Comparison of ENCODE assay signal across 29 mouse cellular contexts in the genomic region with DNA sequence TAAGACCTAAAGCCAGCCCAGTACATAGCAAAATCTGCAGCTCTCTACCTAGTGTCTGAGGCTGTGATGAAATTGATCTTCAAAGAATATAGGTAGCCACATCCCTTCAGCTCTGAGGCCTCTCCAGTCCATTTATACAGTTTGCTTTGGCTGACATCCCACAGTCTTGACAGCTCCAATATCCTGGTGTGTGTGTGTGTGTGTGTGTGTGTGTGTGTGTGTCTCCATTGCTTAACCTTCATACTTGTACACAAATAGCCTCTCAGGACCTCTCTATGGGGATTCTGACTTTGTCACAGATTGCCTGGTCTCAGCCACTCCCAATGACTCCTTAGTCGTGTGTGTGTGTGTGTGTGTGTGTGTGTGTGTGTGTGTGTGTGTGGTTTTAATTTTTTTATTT. TPM values are rescaled to one million over a fixed set of nuclear protein-coding genes. Genes with fewer than 3 reads are reported as not detected.
DNase-seq lines count a peak whose midpoint lies in the region; ATAC-seq and TF ChIP-seq lines count a peak whose summit lies in the region.
"Had no signal": no experiment of that assay in that cellular context is flagged by ENCODE, and none has a peak within 500 bp of the region (broad histone marks: within the 10 kb centered on the region; RNA-seq: fewer than 3 reads in every experiment).

No protein-coding gene starts in this region.

- no peaks in the 10 kb centered on the region for H3K9me3 ChIP-seq in heart, embryonic 16.5 days (replicated peaks; ENCODE audit: control insufficient read depth, low read length)
- no peaks in the 10 kb centered on the region for H3K9me3 ChIP-seq in liver, postnatal 0 days (ENCODE audit: low read length)
- no peaks in the 10 kb centered on the region for H3K9me3 ChIP-seq in liver, embryonic 12.5 days (replicated peaks)
- H3K9me3 ChIP-seq: embryonic facial prominence, embryonic 10.5 days; embryonic facial prominence, embryonic 13.5 days; forebrain, embryonic 12.5 days; forebrain, embryonic 15.5 days; G1E; heart, embryonic 12.5 days; heart, embryonic 15.5 days; hindbrain, embryonic 10.5 days; hindbrain, embryonic 13.5 days had no signal

- peaks cover 8% of the 10 kb centered on the region for H3K36me3 ChIP-seq in heart, embryonic 16.5 days (ENCODE audit: control insufficient read depth, insufficient read depth)
- peaks cover 13% of the 10 kb centered on the region for H3K36me3 ChIP-seq in liver, postnatal 0 days (replicated peaks; ENCODE audit: insufficient read depth, low read length)
- H3K36me3 ChIP-seq in liver, embryonic 12.5 days, result peaks cover 24% of the 10 kb centered on the region

- no peaks in the 10 kb centered on the region for H3K4me1 ChIP-seq in heart, embryonic 16.5 days (ENCODE audit: control insufficient read depth, insufficient read depth, low read length)
- peaks cover 4% of the 10 kb centered on the region for H3K4me1 ChIP-seq in liver, postnatal 0 days (ENCODE audit: insufficient read depth)
- no peaks in the 10 kb centered on the region for H3K4me1 ChIP-seq in liver, embryonic 12.5 days
- H3K4me1 ChIP-seq: embryonic facial prominence, embryonic 10.5 days; embryonic facial prominence, embryonic 13.5 days; forebrain, embryonic 12.5 days; forebrain, embryonic 15.5 days; hindbrain, embryonic 10.5 days; hindbrain, embryonic 13.5 days had no signal

- TF ChIP-seq CTCF in liver, postnatal 0 days (IDR thresholded peaks at IDR 0.05; ENCODE audit: low read depth), result no peak

- ATAC-seq in heart, embryonic 16.5 days (replicated peaks; ENCODE audit: extremely low read depth, insufficient read depth, low FRiP score), result 0 out of 2 replicates have a peak, but pooled peaks have one; percentile 25
- ATAC-seq in liver, postnatal 0 days, result peak; percentile 23; the same call in 1 of the 2 replicates
- ATAC-seq in liver, embryonic 12.5 days, result no peak
- ATAC-seq: forebrain, embryonic 15.5 days; hindbrain, embryonic 16.5 days; Patski had no signal

- 47% methylated on average over 1 of the region's 1 CpGs for WGBS in heart, embryonic 16.5 days
- 60% methylated on average over 1 of the region's 1 CpGs for WGBS in liver, postnatal 0 days (ENCODE audit: insufficient replicate concordance)
- 56% methylated on average over 1 of the region's 1 CpGs for WGBS in liver, embryonic 12.5 days (ENCODE audit: insufficient replicate concordance)

- no peak for DNase-seq in heart, postnatal 36 days
- DNase-seq in liver, postnatal 0 days, result no peak
- peak; percentile 55 for DNase-seq in lung, postnatal 36 days
- DNase-seq in lung, postnatal 4 days, result no peak
- DNase-seq in adrenal gland, postnatal 36 days, result no peak
- DNase-seq: adrenal gland, adult 2 months; adrenal gland, postnatal 14 days; B cell, adult 2 months; cerebellum, adult 11-12 months; cerebellum, adult 8-10 months; cerebellum, postnatal 10 days; cerebellum, postnatal 36 days; embryo, embryonic 11 days; gastrocnemius, postnatal 25 days had no signal

- no peak overlapping the region for H3K4me2 ChIP-seq in heart, embryonic 16.5 days (ENCODE audit: low read depth, low read length)
- no peak overlapping the region for H3K4me2 ChIP-seq in liver, postnatal 0 days (ENCODE audit: low read depth, low read length)
- H3K4me2 ChIP-seq in liver, embryonic 12.5 days, result no peak overlapping the region
- H3K4me2 ChIP-seq: embryonic facial prominence, embryonic 13.5 days; forebrain, embryonic 12.5 days; forebrain, embryonic 15.5 days; heart, embryonic 12.5 days; heart, embryonic 15.5 days; hindbrain, embryonic 13.5 days had no signal

- H3K27me3 ChIP-seq in heart, embryonic 16.5 days (ENCODE audit: control insufficient read depth, insufficient read depth, low read length), result no peaks in the 10 kb centered on the region
- H3K27me3 ChIP-seq in liver, postnatal 0 days (ENCODE audit: insufficient read depth, low read length), result no peaks in the 10 kb centered on the region
- H3K27me3 ChIP-seq in liver, embryonic 12.5 days (replicated peaks), result no peaks in the 10 kb centered on the region
- H3K27me3 ChIP-seq: CH12.LX; embryonic facial prominence, embryonic 13.5 days; forebrain, embryonic 12.5 days; forebrain, embryonic 15.5 days; heart, embryonic 12.5 days; heart, embryonic 15.5 days; hindbrain, embryonic 13.5 days; Patski had no signal

- intact Hi-C loops in heart, postnatal 36 days (cut with DNase I), result no loop called here

- H3K27ac ChIP-seq in heart, embryonic 16.5 days (ENCODE audit: low read length), result no peak overlapping the region
- H3K27ac ChIP-seq in liver, postnatal 0 days (ENCODE audit: low read depth), result no peak overlapping the region
- no peak overlapping the region for H3K27ac ChIP-seq in liver, embryonic 12.5 days
- H3K27ac ChIP-seq: embryonic facial prominence, embryonic 10.5 days; embryonic facial prominence, embryonic 13.5 days; forebrain, embryonic 12.5 days; forebrain, embryonic 15.5 days; heart, embryonic 15.5 days; hindbrain, embryonic 10.5 days; hindbrain, embryonic 13.5 days had no signal

- no peak for TF ChIP-seq EP300 in liver, postnatal 0 days (IDR thresholded peaks at IDR 0.05; ENCODE audit: low read depth)

- no peak overlapping the region for H3K4me3 ChIP-seq in heart, embryonic 16.5 days (ENCODE audit: low read length)
- no peak overlapping the region for H3K4me3 ChIP-seq in liver, postnatal 0 days (ENCODE audit: low read depth, low read length)
- H3K4me3 ChIP-seq in liver, embryonic 12.5 days, result no peak overlapping the region
- H3K4me3 ChIP-seq: embryonic facial prominence, embryonic 10.5 days; embryonic facial prominence, embryonic 13.5 days; erythroblast, embryonic 14.5 days; forebrain, embryonic 12.5 days; forebrain, embryonic 15.5 days; heart, embryonic 12.5 days; heart, embryonic 15.5 days; hindbrain, embryonic 10.5 days; hindbrain, embryonic 13.5 days had no signal

- H3K9ac ChIP-seq in heart, embryonic 16.5 days (ENCODE audit: low read length), result no peak overlapping the region
- H3K9ac ChIP-seq in liver, postnatal 0 days (replicated peaks), result no peak overlapping the region
- no peak overlapping the region for H3K9ac ChIP-seq in liver, embryonic 12.5 days
- H3K9ac ChIP-seq: embryonic facial prominence, embryonic 13.5 days; forebrain, embryonic 12.5 days; forebrain, embryonic 15.5 days; heart, embryonic 12.5 days; heart, embryonic 15.5 days; hindbrain, embryonic 13.5 days had no signal

RNA-seq across cellular contexts. Expression of a gene that starts 33.9 kb away (rescaled TPM):
- 6.9 and 7.4 TPM in 2 replicates for polyA plus RNA-seq in heart, embryonic 16.5 days (2015; fragmentation: Nextera tagmentation; extraction: Ambion mirVana)
- 10 to 100 TPM; 16.6 to 20.9 TPM for total RNA-seq in heart, postnatal 36 days (2021)
- polyA plus RNA-seq in liver, postnatal 0 days (2015; fragmentation: Nextera tagmentation; extraction: Ambion mirVana), result 2.7 TPM in 2 replicates
- 10.0 and 11.1 TPM in 2 replicates for polyA plus RNA-seq in liver, embryonic 12.5 days (2016; fragmentation: Nextera tagmentation; extraction: Ambion mirVana)
- total RNA-seq in adrenal gland, postnatal 36 days (2021), result 10 to 100 TPM; 25.1 to 30.1 TPM
